Mouse (Mus musculus): ENCODE data around the gene Spag6l. TPM values are rescaled to one million over a fixed set of nuclear protein-coding genes. Genes with fewer than 3 reads are reported as not detected.

Spag6l gene
- polyA plus RNA-seq (2012; rRNA removed), result 0.02 TPM in 2 replicates
- not detected in 2 replicates for polyA plus RNA-seq (2014; fragmentation: Nextera tagmentation; extraction: Ambion mirVana)

GRCm38 (mm10) chr16:16828757-16829615 is at the start of gene Spag6l:
Spag6l (minus strand) TSS chr16:16829456.
- no peaks in the 10 kb centered on the region for H3K9me3 ChIP-seq (ENCODE audit: control insufficient read depth, low read length)
- no peaks in the 10 kb centered on the region for H3K4me1 ChIP-seq (replicated peaks; ENCODE audit: control insufficient read depth in 2 of 2, insufficient read depth in 2 of 2, low read length in 1 of 2)
- peak within 1 kb of the TSS; percentile 25 to 40 for H3K4me3 ChIP-seq (ENCODE audit: insufficient read depth in 1 of 2, low read depth in 2 of 2, low read length in 2 of 2)
- no peaks in the 10 kb centered on the region for H3K27me3 ChIP-seq (ENCODE audit: control insufficient read depth, insufficient read depth, low read length)
- TF ChIP-seq EP300 (IDR thresholded peaks at IDR 0.05; ENCODE audit: low read depth), result no peak
- TF ChIP-seq CTCF (IDR thresholded peaks at IDR 0.05; ENCODE audit: low read depth), result peak; percentile 48; the same call in 1 of the 2 replicates
- 6% methylated on average over 33 of the region's 33 CpGs for WGBS (ENCODE audit: insufficient replicate concordance)
- no peak within 1 kb of the TSS for H3K27ac ChIP-seq
- peak; percentile 58 to 62 (median 58) for DNase-seq (ENCODE audit: low read depth in 3 of 3, low spot score in 3 of 3)
- ATAC-seq (ENCODE audit: insufficient read depth), result peak; percentile 74
- peak within 1 kb of the TSS; percentile 54 for H3K4me2 ChIP-seq (ENCODE audit: low read depth)
- no peak within 1 kb of the TSS for H3K9ac ChIP-seq (replicated peaks)
- no peaks in the 10 kb centered on the region for H3K36me3 ChIP-seq (replicated peaks; ENCODE audit: control insufficient read depth, insufficient read depth, low read depth)

GRCm38 (mm10) chr16:16879025-16879424 is 49.8 kb upstream of the Spag6l start:
- no peak for TF ChIP-seq EP300 (IDR thresholded peaks at IDR 0.05; ENCODE audit: low read depth)
- TF ChIP-seq CTCF (IDR thresholded peaks at IDR 0.05; ENCODE audit: low read depth), result no peak
- H3K9me3 ChIP-seq (ENCODE audit: control insufficient read depth, low read length), result no peaks in the 10 kb centered on the region
- no peak overlapping the region for H3K9ac ChIP-seq (replicated peaks)
- DNase-seq (ENCODE audit: low read depth in 3 of 3, low spot score in 3 of 3) (no peak), ATAC-seq (ENCODE audit: insufficient read depth) (no peak)
- no peak overlapping the region for H3K4me2 ChIP-seq (ENCODE audit: low read depth)
- 68% methylated on average over 5 of the region's 5 CpGs for WGBS (ENCODE audit: insufficient replicate concordance)
- H3K36me3 ChIP-seq (replicated peaks; ENCODE audit: control insufficient read depth, insufficient read depth, low read depth), result peaks cover 51% of the 10 kb centered on the region
- no peak overlapping the region for H3K4me3 ChIP-seq (ENCODE audit: insufficient read depth in 1 of 2, low read depth in 2 of 2, low read length in 2 of 2)
- H3K27ac ChIP-seq, result no peak overlapping the region
- H3K27me3 ChIP-seq (ENCODE audit: control insufficient read depth, insufficient read depth, low read length), result no peaks in the 10 kb centered on the region
- H3K4me1 ChIP-seq (replicated peaks; ENCODE audit: control insufficient read depth in 2 of 2, insufficient read depth in 2 of 2, low read length in 1 of 2), result no peaks in the 10 kb centered on the region

DNA sequence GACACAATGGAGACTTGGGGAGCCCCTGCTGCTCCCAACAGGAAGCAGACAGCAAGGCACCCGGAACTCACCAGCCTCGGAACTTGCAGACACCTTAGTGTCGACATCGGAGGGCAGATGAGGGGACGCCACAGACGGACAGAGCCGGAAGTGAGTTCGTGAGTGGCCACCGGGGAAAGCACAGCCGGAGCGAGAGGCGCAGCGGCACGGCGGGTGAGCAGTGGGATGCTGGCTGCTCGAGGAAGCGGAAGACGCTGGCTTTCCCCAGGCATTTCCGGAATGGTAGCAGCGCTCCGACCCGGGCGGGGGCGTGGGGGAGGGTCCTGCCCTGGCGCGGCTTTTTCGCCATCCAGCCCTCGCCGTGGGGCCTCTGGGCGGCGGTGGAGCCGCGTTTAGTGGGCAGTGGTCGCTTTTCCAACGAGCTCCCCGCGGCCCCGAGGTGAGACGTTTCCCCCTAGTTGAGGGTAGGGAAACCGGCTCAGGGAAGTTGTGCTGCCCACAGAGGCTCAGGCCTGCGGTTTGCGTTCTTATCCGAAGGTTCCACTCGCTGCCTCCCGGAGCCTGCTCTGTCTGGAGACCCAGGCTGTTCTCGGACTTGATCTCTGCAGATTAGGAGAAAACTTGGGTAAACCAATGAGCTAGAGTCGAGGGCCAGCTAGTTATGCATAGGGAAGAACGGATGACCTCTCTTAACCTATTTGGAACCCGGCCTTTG is 41.5 kb upstream of the Spag6l start, which contains the start of the genes Top3b and Vpreb1:
TSS of gene Top3b (plus strand) at position 120 of the 715 bp plus-strand sequence.
TSS of gene Vpreb1 (minus strand) at position 227 of the 715 bp plus-strand sequence.
- under 1% methylated on average over 48 of the region's 49 CpGs for WGBS (ENCODE audit: insufficient replicate concordance)
- peak within 1 kb of the TSS; percentile 85 for H3K27ac ChIP-seq
- H3K9me3 ChIP-seq (ENCODE audit: control insufficient read depth, low read length), result no peaks in the 10 kb centered on the region
- peak within 1 kb of the TSS; percentile 69 to 97 for H3K4me3 ChIP-seq (ENCODE audit: insufficient read depth in 1 of 2, low read depth in 2 of 2, low read length in 2 of 2)
- no peak for TF ChIP-seq EP300 (IDR thresholded peaks at IDR 0.05; ENCODE audit: low read depth)
- TF ChIP-seq CTCF (IDR thresholded peaks at IDR 0.05; ENCODE audit: low read depth), result peak; percentile 51
- peak within 1 kb of the TSS; percentile 67 for H3K4me2 ChIP-seq (ENCODE audit: low read depth)
- H3K9ac ChIP-seq (replicated peaks), result peak within 1 kb of the TSS; percentile 95
- ATAC-seq (ENCODE audit: insufficient read depth) (peak; percentile 94), DNase-seq (ENCODE audit: low read depth in 3 of 3, low spot score in 3 of 3) (peak; percentile 85 to 89 (median 86))
- H3K4me1 ChIP-seq (replicated peaks; ENCODE audit: control insufficient read depth in 2 of 2, insufficient read depth in 2 of 2, low read length in 1 of 2), result peaks cover 0 to 5% of the 10 kb centered on the region in 2 experiments; a peak in 2 of 4 replicates
- H3K36me3 ChIP-seq (replicated peaks; ENCODE audit: control insufficient read depth, insufficient read depth, low read depth), result peaks cover 1% of the 10 kb centered on the region
- no peaks in the 10 kb centered on the region for H3K27me3 ChIP-seq (ENCODE audit: control insufficient read depth, insufficient read depth, low read length)

GRCm38 (mm10) chr16:16870241-16870616 is 41.0 kb upstream of the Spag6l start:
- Histone ChIP-seq H3K36me3 (replicated peaks; ENCODE audit: control insufficient read depth, insufficient read depth, low read depth) (no peaks in the 10 kb centered on the region), H3K9ac (replicated peaks) (peak overlapping the region; percentile 95), H3K4me2 (ENCODE audit: low read depth) (peak overlapping the region; percentile 67), H3K4me3 (ENCODE audit: insufficient read depth in 1 of 2, low read depth in 2 of 2, low read length in 2 of 2) (peak overlapping the region; percentile 69 to 97), H3K27ac (no peak overlapping the region), H3K4me1 (replicated peaks; ENCODE audit: control insufficient read depth in 2 of 2, insufficient read depth in 2 of 2, low read length in 1 of 2) (peaks cover 0 to 5% of the 10 kb centered on the region in 2 experiments; a peak in 2 of 4 replicates), H3K27me3 (ENCODE audit: control insufficient read depth, insufficient read depth, low read length) (no peaks in the 10 kb centered on the region), H3K9me3 (ENCODE audit: control insufficient read depth, low read length) (no peaks in the 10 kb centered on the region)
- no peak for ATAC-seq (ENCODE audit: insufficient read depth)
- no peak for DNase-seq (ENCODE audit: low read depth in 3 of 3, low spot score in 3 of 3)
- WGBS (ENCODE audit: insufficient replicate concordance), result 32% methylated on average over 7 of the region's 7 CpGs
- TF ChIP-seq EP300 (IDR thresholded peaks at IDR 0.05; ENCODE audit: low read depth), result no peak
- no peak for TF ChIP-seq CTCF (IDR thresholded peaks at IDR 0.05; ENCODE audit: low read depth)

All from liver, embryonic 14.5 days (tissue).